Mouse (Mus musculus) embryonic facial prominence, embryonic 13.5 days (tissue): ENCODE measurements around the gene Stard10. TPM values are rescaled to one million over a fixed set of nuclear protein-coding genes. Genes with fewer than 3 reads are reported as not detected.

Experiments
- ATAC-seq: fragments of 200-750 bp; cut with Nextera tagmentation; 2 replicates; pipeline ENCODE4 v1.8.0; 2017; ENCODE audit warnings: low read depth; ENCODE audit not compliant: insufficient number of reproducible peaks, insufficient read depth, low FRiP score, low TSS enrichment
- H3K27ac ChIP-seq: fragments of 300-500 bp; sonication (generic); 2 replicates; pipeline ENCODE4 v1.5.1; 2015; ENCODE audit warnings: moderate library complexity, mild to moderate bottlenecking, inconsistent platforms
- H3K27me3 ChIP-seq: fragments of 300-500 bp; sonication (generic); 2 replicates; pipeline ENCODE4 v1.6.1; 2015; ENCODE audit warnings: mild to moderate bottlenecking, inconsistent platforms
- H3K36me3 ChIP-seq: fragments of 300-500 bp; sonication (generic); 2 replicates; pipeline ENCODE4 v1.6.1; 2015; ENCODE audit warnings: mild to moderate bottlenecking, inconsistent platforms
- H3K4me1 ChIP-seq: fragments of 300-500 bp; sonication (generic); 2 replicates; pipeline ENCODE4 v1.6.1; 2015; ENCODE audit warnings: inconsistent platforms
- H3K4me2 ChIP-seq: fragments of 300-500 bp; sonication (generic); 2 replicates; pipeline ENCODE4 v1.6.1; 2015; ENCODE audit warnings: moderate library complexity, mild to moderate bottlenecking, inconsistent platforms
- H3K4me3 ChIP-seq: fragments of 300-500 bp; sonication (generic); 2 replicates; pipeline ENCODE4 v1.5.1; 2015; ENCODE audit warnings: mild to moderate bottlenecking, inconsistent platforms
- H3K9ac ChIP-seq: fragments of 300-500 bp; sonication (generic); 2 replicates; pipeline ENCODE4 v1.6.1; 2015; ENCODE audit warnings: mild to moderate bottlenecking, inconsistent platforms
- H3K9me3 ChIP-seq: fragments of 300-500 bp; sonication (generic); 2 replicates; pipeline ENCODE4 v1.6.1; 2016; ENCODE audit warnings: inconsistent platforms
- WGBS: fragments of 180-500 bp; shearing (Covaris S2); methylation state at CpG from one replicate; pipeline ENCODE4 v1.1.7; 2015; ENCODE audit warnings: mixed read lengths; 5-methylcytosine and 5-hydroxymethylcytosine counted together
- polyA plus RNA-seq: library from polyadenylated mRNA; unstranded; fragments of >200 nt; fragmentation: Nextera tagmentation; extraction: Ambion mirVana; gene quantifications from 2 replicates; pipeline ENCODE4 v1.2.1, GENCODE M21; 2015

Stard10 gene
- polyA plus RNA-seq, 1 experiment from 2014 or later: 22.7 TPM

GRCm38 (mm10) chr7:101376701-101377340 lies 59.9 kb downstream of the Stard10 start:
- Histone ChIP-seq H3K4me3 (no peak overlapping the region), H3K36me3 (no peaks in the 10 kb centered on the region), H3K27ac (peak overlapping the region; percentile 74; the same call in 1 of the 2 replicates), H3K27me3 (no peaks in the 10 kb centered on the region), H3K9me3 (no peaks in the 10 kb centered on the region), H3K4me1 (peaks cover 24% of the 10 kb centered on the region), H3K9ac (no peak overlapping the region), H3K4me2 (no peak overlapping the region)
- 63% methylated on average over 10 of the region's 10 CpGs for WGBS
- no peak for ATAC-seq

- Histone ChIP-seq H3K4me2 (peak overlapping the region; percentile 51), H3K4me1 (peaks cover 24% of the 10 kb centered on the region), H3K9me3 (no peaks in the 10 kb centered on the region), H3K4me3 (peak overlapping the region; percentile 26), H3K27me3 (no peaks in the 10 kb centered on the region), H3K9ac (peak overlapping the region; percentile 64), H3K27ac (peak overlapping the region; percentile 74), H3K36me3 (no peaks in the 10 kb centered on the region)
- 22% methylated on average over 7 of the region's 7 CpGs for WGBS
- ATAC-seq: peak; percentile 41
These were observed 60.9 kb downstream of the Stard10 start for GRCm38 (mm10) chr7:101377741-101378262.

- Histone ChIP-seq H3K9ac (peak overlapping the region; percentile 64), H3K27me3 (no peaks in the 10 kb centered on the region), H3K27ac (peak overlapping the region; percentile 74), H3K4me2 (peak overlapping the region; percentile 51), H3K9me3 (no peaks in the 10 kb centered on the region), H3K36me3 (no peaks in the 10 kb centered on the region), H3K4me1 (peaks cover 24% of the 10 kb centered on the region), H3K4me3 (peak overlapping the region; percentile 26)
- ATAC-seq: no peak
- 54% methylated on average over 3 of the region's 3 CpGs for WGBS
These were observed 61.4 kb downstream of the Stard10 start for GRCm38 (mm10) chr7:101378285-101378684.

GRCm38 (mm10) chr7:101378796-101379465 lies 62.0 kb downstream of the Stard10 start:
- H3K9me3 ChIP-seq: no peaks in the 10 kb centered on the region
- no peaks in the 10 kb centered on the region for H3K36me3 ChIP-seq
- H3K4me2 ChIP-seq: peak overlapping the region; percentile 51
- H3K4me3 ChIP-seq: 0 out of 2 replicates have a peak overlapping the region, but pooled peaks have one; percentile 26
- 49% methylated on average over 5 of the region's 5 CpGs for WGBS
- H3K9ac ChIP-seq: peak overlapping the region; percentile 64
- ATAC-seq: no peak
- no peaks in the 10 kb centered on the region for H3K27me3 ChIP-seq
- peaks cover 22% of the 10 kb centered on the region for H3K4me1 ChIP-seq
- peak overlapping the region; percentile 74; the same call in 1 of the 2 replicates for H3K27ac ChIP-seq

GRCm38 (mm10) chr7:101379732-101380131 lies 62.8 kb downstream of the Stard10 start:
- H3K36me3 ChIP-seq: no peaks in the 10 kb centered on the region
- H3K4me3 ChIP-seq: no peak overlapping the region
- no peak overlapping the region for H3K9ac ChIP-seq
- H3K4me1 ChIP-seq: peaks cover 20% of the 10 kb centered on the region
- H3K9me3 ChIP-seq: no peaks in the 10 kb centered on the region
- no peaks in the 10 kb centered on the region for H3K27me3 ChIP-seq
- ATAC-seq: no peak
- no peak overlapping the region for H3K27ac ChIP-seq
- WGBS: 61% methylated on average over 2 of the region's 2 CpGs
- H3K4me2 ChIP-seq: no peak overlapping the region

- no peaks in the 10 kb centered on the region for H3K27me3 ChIP-seq
- H3K36me3 ChIP-seq: no peaks in the 10 kb centered on the region
- H3K4me3 ChIP-seq: no peak overlapping the region
- no peak overlapping the region for H3K4me2 ChIP-seq
- 79% methylated on average over 6 of the region's 6 CpGs for WGBS
- no peak overlapping the region for H3K9ac ChIP-seq
- ATAC-seq: no peak
- H3K4me1 ChIP-seq: peaks cover 36% of the 10 kb centered on the region
- H3K9me3 ChIP-seq: no peaks in the 10 kb centered on the region
- H3K27ac ChIP-seq: no peak overlapping the region
These were observed 64.6 kb downstream of the Stard10 start for GRCm38 (mm10) chr7:101381512-101381911.

- Histone ChIP-seq H3K4me2 (no peak overlapping the region), H3K27me3 (no peaks in the 10 kb centered on the region), H3K4me3 (no peak overlapping the region), H3K9ac (no peak overlapping the region), H3K4me1 (peaks cover 36% of the 10 kb centered on the region), H3K36me3 (no peaks in the 10 kb centered on the region), H3K9me3 (no peaks in the 10 kb centered on the region), H3K27ac (no peak overlapping the region)
- 64% methylated on average over 8 of the region's 8 CpGs for whole genome bisulfite sequencing
- ATAC-seq: no peak
These were observed 65.5 kb downstream of the Stard10 start for GRCm38 (mm10) chr7:101382378-101382777.

GRCm38 (mm10) chr7:101383756-101384155 lies 66.9 kb downstream of the Stard10 start:
- Histone ChIP-seq H3K9ac (no peak overlapping the region), H3K36me3 (peaks cover 4% of the 10 kb centered on the region), H3K4me1 (peaks cover 28% of the 10 kb centered on the region), H3K27ac (no peak overlapping the region), H3K4me2 (no peak overlapping the region), H3K9me3 (no peaks in the 10 kb centered on the region), H3K4me3 (no peak overlapping the region), H3K27me3 (no peaks in the 10 kb centered on the region)
- 78% methylated on average over 3 of the region's 3 CpGs for WGBS
- ATAC-seq: no peak

GRCm38 (mm10) chr7:101384931-101385330 lies 68.0 kb downstream of the Stard10 start:
- Histone ChIP-seq H3K9ac (no peak overlapping the region), H3K27me3 (no peaks in the 10 kb centered on the region), H3K4me3 (no peak overlapping the region), H3K36me3 (peaks cover 6% of the 10 kb centered on the region), H3K4me2 (no peak overlapping the region), H3K4me1 (peaks cover 18% of the 10 kb centered on the region), H3K27ac (no peak overlapping the region), H3K9me3 (no peaks in the 10 kb centered on the region)
- no peak for ATAC-seq
- 63% methylated on average over 10 of the region's 10 CpGs for WGBS

- no peak for ATAC-seq
These were observed 68.4 kb downstream of the Stard10 start for GRCm38 (mm10) chr7:101385331-101385733.

GRCm38 (mm10) chr7:101385866-101386452 lies 69.1 kb downstream of the Stard10 start:
- ATAC-seq: no peak; the same call in 1 of the 2 replicates
- no peak overlapping the region for H3K4me3 ChIP-seq
- no peak overlapping the region for H3K4me2 ChIP-seq
- no peak overlapping the region for H3K27ac ChIP-seq
- peaks cover 12% of the 10 kb centered on the region for H3K36me3 ChIP-seq
- WGBS: 46% methylated on average over 9 of the region's 10 CpGs
- no peaks in the 10 kb centered on the region for H3K9me3 ChIP-seq
- H3K4me1 ChIP-seq: peaks cover 18% of the 10 kb centered on the region
- no peaks in the 10 kb centered on the region for H3K27me3 ChIP-seq
- H3K9ac ChIP-seq: no peak overlapping the region

More at GRCm38 (mm10) chr7:101385331-101385733, 68.4 kb downstream of the Stard10 start:
- Histone ChIP-seq H3K4me1 (peaks cover 18% of the 10 kb centered on the region), H3K4me3 (no peak overlapping the region), H3K4me2 (no peak overlapping the region), H3K27ac (no peak overlapping the region), H3K9me3 (no peaks in the 10 kb centered on the region), H3K27me3 (no peaks in the 10 kb centered on the region), H3K9ac (no peak overlapping the region), H3K36me3 (peaks cover 10% of the 10 kb centered on the region)
- 42% methylated on average over 6 of the region's 6 CpGs for WGBS
